Mouse (Mus musculus): ENCODE data around the gene Ulk3.

The Ulk3 gene

GRCm38 (mm10) chr9:57606139-57606851 is 17.0 kb downstream of the Ulk3 start, which contains the start of gene Cplx3:
Cplx3 (minus strand) TSS chr9:57606281.
- in situ Hi-C loops (cut with MboI; ENCODE audit: low pct_unique_long_range_greater_than_20kb in 1 of 2, low sequenced_read_pairs in 2 of 2, unreplicated experiment in 1 of 2), result no loop called here

GRCm38 (mm10) chr9:57609803-57610202 is 20.6 kb downstream of the Ulk3 start:
- in situ Hi-C loops (cut with MboI; ENCODE audit: low pct_unique_long_range_greater_than_20kb in 1 of 2, low sequenced_read_pairs in 2 of 2, unreplicated experiment in 1 of 2), result no loop called here

- in situ Hi-C loops (cut with MboI; ENCODE audit: low pct_unique_long_range_greater_than_20kb in 1 of 2, low sequenced_read_pairs in 2 of 2, unreplicated experiment in 1 of 2), result no loop called here
Observed at GRCm38 (mm10) chr9:57610359-57610826, 21.1 kb downstream of the Ulk3 start.

- in situ Hi-C loops (cut with MboI; ENCODE audit: low pct_unique_long_range_greater_than_20kb in 1 of 2, low sequenced_read_pairs in 2 of 2, unreplicated experiment in 1 of 2), result no loop called here
Observed at GRCm38 (mm10) chr9:57612587-57612986, 23.3 kb downstream of the Ulk3 start.

GRCm38 (mm10) chr9:57613975-57614374 is 24.7 kb downstream of the Ulk3 start:
- in situ Hi-C loops (cut with MboI; ENCODE audit: low pct_unique_long_range_greater_than_20kb in 1 of 2, low sequenced_read_pairs in 2 of 2, unreplicated experiment in 1 of 2), result no loop called here

GRCm38 (mm10) chr9:57614786-57615185 is 25.5 kb downstream of the Ulk3 start:
- in situ Hi-C loops (cut with MboI; ENCODE audit: low pct_unique_long_range_greater_than_20kb in 1 of 2, low sequenced_read_pairs in 2 of 2, unreplicated experiment in 1 of 2), result no loop called here

- in situ Hi-C loops (cut with MboI; ENCODE audit: low pct_unique_long_range_greater_than_20kb in 1 of 2, low sequenced_read_pairs in 2 of 2, unreplicated experiment in 1 of 2), result no loop called here
Observed at GRCm38 (mm10) chr9:57617556-57618169, 28.4 kb downstream of the Ulk3 start.

- in situ Hi-C loops (cut with MboI; ENCODE audit: low pct_unique_long_range_greater_than_20kb in 1 of 2, low sequenced_read_pairs in 2 of 2, unreplicated experiment in 1 of 2), result no loop called here
Observed at GRCm38 (mm10) chr9:57618854-57619253, 29.6 kb downstream of the Ulk3 start.

GRCm38 (mm10) chr9:57620674-57621073 is 31.4 kb downstream of the Ulk3 start, which contains the start of gene Lman1l:
Lman1l (minus strand) TSS chr9:57620774.
- in situ Hi-C loops (cut with MboI; ENCODE audit: low pct_unique_long_range_greater_than_20kb in 1 of 2, low sequenced_read_pairs in 2 of 2, unreplicated experiment in 1 of 2), result no loop called here

GRCm38 (mm10) chr9:57624295-57624694 is 35.0 kb downstream of the Ulk3 start:
- in situ Hi-C loops (cut with MboI; ENCODE audit: low pct_unique_long_range_greater_than_20kb in 1 of 2, low sequenced_read_pairs in 2 of 2, unreplicated experiment in 1 of 2), result no loop called here

- in situ Hi-C loops (cut with MboI; ENCODE audit: low pct_unique_long_range_greater_than_20kb in 1 of 2, low sequenced_read_pairs in 2 of 2, unreplicated experiment in 1 of 2), result no loop called here
Observed at GRCm38 (mm10) chr9:57625674-57626500, 36.6 kb downstream of the Ulk3 start.

- in situ Hi-C loops (cut with MboI; ENCODE audit: low pct_unique_long_range_greater_than_20kb in 1 of 2, low sequenced_read_pairs in 2 of 2, unreplicated experiment in 1 of 2), result no loop called here
Observed at GRCm38 (mm10) chr9:57627191-57627590, 37.9 kb downstream of the Ulk3 start.

GRCm38 (mm10) chr9:57627892-57628291 is 38.6 kb downstream of the Ulk3 start:
- in situ Hi-C loops (cut with MboI; ENCODE audit: low pct_unique_long_range_greater_than_20kb in 1 of 2, low sequenced_read_pairs in 2 of 2, unreplicated experiment in 1 of 2), result no loop called here

GRCm38 (mm10) chr9:57628717-57629116 is 39.5 kb downstream of the Ulk3 start:
- in situ Hi-C loops (cut with MboI; ENCODE audit: low pct_unique_long_range_greater_than_20kb in 1 of 2, low sequenced_read_pairs in 2 of 2, unreplicated experiment in 1 of 2), result no loop called here

GRCm38 (mm10) chr9:57629118-57629874 is 40.0 kb downstream of the Ulk3 start:
- in situ Hi-C loops (cut with MboI; ENCODE audit: low pct_unique_long_range_greater_than_20kb in 1 of 2, low sequenced_read_pairs in 2 of 2, unreplicated experiment in 1 of 2), result no loop called here

- in situ Hi-C loops (cut with MboI; ENCODE audit: low pct_unique_long_range_greater_than_20kb in 1 of 2, low sequenced_read_pairs in 2 of 2, unreplicated experiment in 1 of 2), result no loop called here
Observed at GRCm38 (mm10) chr9:57633481-57634024, 44.3 kb downstream of the Ulk3 start.

- in situ Hi-C loops (cut with MboI; ENCODE audit: low pct_unique_long_range_greater_than_20kb in 1 of 2, low sequenced_read_pairs in 2 of 2, unreplicated experiment in 1 of 2), result no loop called here
Observed at GRCm38 (mm10) chr9:57637272-57637671, 48.0 kb downstream of the Ulk3 start.

GRCm38 (mm10) chr9:57637741-57638322 is 48.6 kb downstream of the Ulk3 start:
- in situ Hi-C loops (cut with MboI; ENCODE audit: low pct_unique_long_range_greater_than_20kb in 1 of 2, low sequenced_read_pairs in 2 of 2, unreplicated experiment in 1 of 2), result no loop called here

Measured in mouse embryonic stem cell (cell line).